Mouse (Mus musculus) Patski (cell line): ENCODE results near the gene Thbs3. TPM values are rescaled to one million over a fixed set of nuclear protein-coding genes. Genes with fewer than 3 reads are reported as not detected.

ENCODE experiments used
- ATAC-seq: fragments of 100-300 bp; one replicate; pipeline ENCODE4 v1.8.0; 2021
- CTCF ChIA-PET: fragments of 350-600 bp; sonication (Branson Sonifier 250); formaldehyde crosslinking; loops from one replicate; lab custom pipeline; 2022; ENCODE audit warnings: inconsistent platforms; lab: Charles Lee
- POLR2A ChIA-PET: fragments of 350-600 bp; sonication (Branson Sonifier 250); formaldehyde crosslinking; loops from one replicate; lab custom pipeline; 2022; ENCODE audit warnings: antibody characterized with exemption, inconsistent platforms; lab: Charles Lee
- DNase-seq: peaks from one replicate; pipeline ENCODE4 v3.0.0-alpha.2; 2011; ENCODE audit warnings: low read depth, low spot score
- H3K27me3 ChIP-seq: fragments of 371-371 bp; one replicate; pipeline ENCODE4 v1.5.1; 2021
- CTCF ChIP-seq: fragments of 100-300 bp; IDR thresholded peaks from one replicate; pipeline ENCODE4 v1.5.1; 2021
- in situ Hi-C: fragments of 300-500 bp; cut with MboI; formaldehyde crosslinking; loops from 3 replicates; pipeline ENCODE4 v1.11.1; 2018; ENCODE audit warnings: low pct_unique_long_range_greater_than_20kb, mixed read lengths
- polyA plus RNA-seq: library from polyadenylated mRNA; unstranded; gene quantifications from one replicate; pipeline ENCODE4 v1.2.3, GENCODE M21; 2021

Gene Thbs3
- polyA plus RNA-seq, 1 experiment from 2014 or later: 86.6 TPM

DNA sequence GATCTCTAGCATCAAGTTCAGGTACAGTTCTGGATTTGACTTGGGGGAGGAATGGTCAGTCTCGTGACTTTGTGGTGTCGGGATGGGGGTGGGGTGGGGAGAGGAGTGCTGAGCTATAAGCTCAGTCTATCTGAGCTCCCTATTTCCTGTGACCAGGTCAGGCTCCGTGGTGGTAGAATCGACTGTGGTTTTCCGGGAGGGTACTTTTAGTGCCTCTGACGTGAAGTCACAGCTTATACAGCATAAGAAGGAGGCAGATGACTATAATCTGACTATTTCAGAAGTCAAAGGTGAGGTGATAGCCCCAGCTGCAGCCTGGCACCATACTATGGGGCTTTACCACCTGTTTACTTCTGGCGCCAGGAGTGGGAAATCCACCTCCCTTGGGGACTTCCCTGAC, 16.4 kb downstream of the Thbs3 start:
- CTCF ChIA-PET: interaction anchor here (1.2 to 4.7 kb wide), 6 partner anchors 8 to 144 kb away, joined by 3 to 51 read pairs (median 4); partner anchors contain the start of genes Krtcap2 and Trim46
- in situ Hi-C loops: no loop called here
- DNase-seq (no peak), ATAC-seq (no peak)
- no peak for TF ChIP-seq CTCF
- POLR2A ChIA-PET: interaction anchor here (2.4 kb wide), 1 partner anchor 13 kb away, joined by 13 read pairs; no protein-coding TSS in a partner anchor
- H3K27me3 ChIP-seq: no peaks in the 10 kb centered on the region

DNA sequence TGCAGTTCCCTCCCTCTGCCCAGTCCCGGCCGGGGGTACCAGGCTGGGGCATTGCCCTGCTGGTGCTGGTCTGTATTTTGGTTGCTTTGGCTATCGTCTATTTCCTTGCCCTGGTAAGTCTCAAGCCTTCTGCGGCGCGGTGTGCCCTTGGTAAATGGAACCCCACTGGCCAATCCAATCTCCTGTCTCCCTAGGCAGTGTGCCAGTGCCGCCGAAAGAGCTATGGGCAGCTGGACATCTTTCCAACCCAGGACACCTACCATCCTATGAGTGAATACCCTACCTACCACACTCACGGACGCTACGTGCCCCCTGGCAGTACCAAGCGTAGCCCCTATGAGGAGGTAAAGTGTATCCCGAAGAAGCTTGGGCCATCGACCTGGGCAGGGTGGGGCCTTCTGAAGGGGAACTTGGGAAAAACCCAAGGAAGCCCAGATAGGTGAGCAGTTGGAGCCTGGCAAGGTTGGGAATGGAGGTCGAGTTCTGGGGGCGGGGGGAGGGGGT, 16.8 kb downstream of the Thbs3 start:
- no peak for TF ChIP-seq CTCF
- ChIA-PET CTCF (interaction anchor here (1.5 to 4.7 kb wide), 2 partner anchors 12 to 40 kb away, joined by 3 to 51 read pairs; partner anchors contain the start of genes Krtcap2 and Trim46), POLR2A (interaction anchor here (1.5 kb wide), 1 partner anchor 12 kb away, joined by 7 read pairs; no protein-coding TSS in a partner anchor)
- in situ Hi-C loops: no loop called here
- DNase-seq (no peak), ATAC-seq (no peak)
- H3K27me3 ChIP-seq: no peaks in the 10 kb centered on the region

DNA sequence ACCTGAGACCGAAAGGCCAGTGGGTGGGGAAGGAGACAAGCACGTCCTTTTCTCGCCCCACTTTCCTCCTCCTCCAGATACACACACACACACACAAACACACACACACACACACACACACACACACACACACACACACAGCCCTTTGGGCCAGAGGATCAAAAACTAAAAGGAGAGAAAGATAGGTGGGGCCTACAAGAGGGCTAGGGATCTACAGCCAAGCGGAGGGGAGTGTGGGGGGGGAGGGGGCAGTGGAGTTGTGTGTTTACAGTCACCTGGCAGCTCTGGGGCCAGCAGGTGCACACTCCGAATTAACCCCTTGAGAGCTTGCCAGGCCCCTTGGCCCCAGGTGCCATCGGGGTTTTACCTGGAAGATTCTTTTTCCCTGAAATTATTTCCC, 17.6 kb downstream of the Thbs3 start:
- POLR2A ChIA-PET: interaction anchor here (0.6 to 1.5 kb wide), 2 partner anchors 11 to 13 kb away, joined by 3 to 7 read pairs; no protein-coding TSS in a partner anchor
- no peaks in the 10 kb centered on the region for H3K27me3 ChIP-seq
- no peak for TF ChIP-seq CTCF
- in situ Hi-C loops: no loop called here
- CTCF ChIA-PET: interaction anchor here (4.7 kb wide), 1 partner anchor 11 kb away, joined by 51 read pairs; the partner anchor contains the start of genes Krtcap2 and Trim46
- DNase-seq (no peak), ATAC-seq (no peak)

DNA sequence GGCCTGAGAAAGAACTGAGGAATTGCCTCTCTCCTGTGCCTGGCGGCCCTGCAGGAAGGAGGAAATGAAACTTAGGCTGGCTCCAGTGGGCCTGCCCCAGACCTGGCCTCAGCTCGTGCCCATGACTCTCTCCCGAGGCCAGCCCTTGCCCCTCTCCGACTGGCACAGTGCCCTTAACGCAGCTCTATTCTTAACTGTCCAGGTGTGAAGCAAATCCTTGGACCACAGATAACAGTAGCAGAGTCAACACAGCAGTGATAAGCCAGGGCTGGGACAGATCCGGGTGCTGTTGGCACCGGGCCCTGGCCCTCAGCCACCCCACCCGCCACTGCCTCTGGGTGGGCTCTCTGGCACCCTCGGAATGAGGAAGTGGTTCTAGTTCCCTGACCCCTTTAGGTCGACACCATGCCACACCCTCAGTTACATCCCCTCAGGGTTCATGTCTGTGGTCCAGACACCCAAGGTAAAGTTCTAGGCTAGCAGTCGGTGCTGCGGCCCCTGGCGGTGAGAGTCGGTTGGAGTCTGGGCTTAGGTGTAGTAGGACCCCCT, 18.7 kb downstream of the Thbs3 start:
- in situ Hi-C loops: no loop called here
- ChIA-PET POLR2A (interaction anchor here (0.9 kb wide), 1 partner anchor 37 kb away, joined by 3 read pairs; no protein-coding TSS in a partner anchor), CTCF (interaction anchor here (1.4 to 4.7 kb wide), 2 partner anchors 10 kb away, joined by 9 to 51 read pairs; partner anchors contain the start of genes Krtcap2 and Trim46)
- H3K27me3 ChIP-seq: no peaks in the 10 kb centered on the region
- no peak for ATAC-seq
- TF ChIP-seq CTCF: no peak
- DNase-seq: no peak

DNA sequence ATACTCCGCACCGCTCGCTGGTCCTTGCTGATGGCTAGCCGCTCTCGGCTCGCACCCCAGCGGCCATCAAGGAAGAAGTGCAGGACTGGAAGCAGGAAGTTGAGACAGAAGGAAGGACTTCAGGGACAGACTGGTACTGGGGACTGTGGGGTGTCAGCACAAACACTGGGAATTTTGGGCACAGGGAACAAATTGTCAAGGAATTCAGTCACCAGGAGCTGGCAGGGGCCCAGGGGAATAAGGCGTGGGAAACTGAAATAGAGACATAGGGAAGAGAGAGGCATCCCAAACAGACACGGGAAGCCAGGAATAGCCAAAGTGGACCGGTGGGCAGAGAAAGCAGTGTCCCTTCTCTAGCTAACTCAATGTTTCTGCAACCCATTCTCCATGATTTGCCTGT, 21.5 kb downstream of the Thbs3 start:
- ChIA-PET POLR2A (interaction anchor here (1.1 kb wide), 1 partner anchor 33 kb away, joined by 3 read pairs; no protein-coding TSS in a partner anchor), CTCF (interaction anchor here (1.2 to 3.0 kb wide), 3 partner anchors 9 to 72 kb away, joined by 3 to 10 read pairs (median 3); partner anchors contain the start of genes Krtcap2 and Trim46)
- ATAC-seq (no peak), DNase-seq (no peak)
- in situ Hi-C loops: no loop called here
- H3K27me3 ChIP-seq: no peaks in the 10 kb centered on the region
- TF ChIP-seq CTCF: no peak

DNA sequence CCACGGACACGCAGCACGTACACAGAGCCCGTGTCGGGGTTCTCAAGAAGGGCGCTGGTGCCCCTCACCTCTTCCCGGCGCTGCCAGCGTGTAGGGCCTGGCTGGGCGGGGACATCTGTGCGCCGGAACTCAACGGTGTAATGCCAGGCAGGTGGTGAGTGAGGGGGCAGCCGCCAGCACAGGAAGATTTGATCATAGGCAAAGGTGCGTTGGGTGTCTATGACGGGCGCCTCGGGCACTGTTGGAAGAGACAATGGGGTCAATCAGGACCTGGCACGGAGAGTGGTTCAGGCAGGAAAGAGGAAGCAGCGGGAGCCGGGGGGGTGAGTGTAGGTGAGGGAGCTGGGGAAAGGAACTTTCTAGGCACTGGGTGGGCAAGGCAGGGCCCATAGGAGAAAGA, 22.7 kb downstream of the Thbs3 start:
- CTCF ChIA-PET: interaction anchor here (3.0 kb wide), 1 partner anchor 8 kb away, joined by 10 read pairs; the partner anchor contains the start of genes Krtcap2 and Trim46
- no peak for ATAC-seq
- in situ Hi-C loops: no loop called here

DNA sequence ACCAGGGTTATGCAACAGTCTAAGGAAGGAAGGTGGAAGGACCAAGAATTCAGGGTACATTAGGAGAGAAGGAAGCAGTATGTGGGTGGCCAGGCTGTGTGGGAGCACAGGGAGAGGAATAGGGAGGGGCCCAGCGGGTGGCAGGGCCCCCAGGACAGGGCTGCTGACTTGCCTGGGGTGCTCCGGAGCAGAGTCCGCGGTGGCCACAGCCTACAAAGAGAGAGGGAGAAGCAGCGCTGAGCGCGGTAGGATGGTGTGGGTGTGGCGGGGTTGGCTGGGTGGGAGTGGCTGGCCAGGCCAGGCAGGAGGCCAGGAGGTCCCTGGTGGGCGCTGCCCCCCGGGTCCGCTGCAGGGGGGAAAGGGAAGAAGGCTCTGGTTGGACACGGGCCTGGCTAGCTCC, 23.5 kb downstream of the Thbs3 start:
- H3K27me3 ChIP-seq: no peaks in the 10 kb centered on the region
- DNase-seq (no peak), ATAC-seq (no peak)
- no peak for TF ChIP-seq CTCF
- in situ Hi-C loops: no loop called here
- CTCF ChIA-PET: interaction anchor here (3.0 kb wide), 1 partner anchor 7 kb away, joined by 10 read pairs; the partner anchor contains the start of genes Krtcap2 and Trim46
- POLR2A ChIA-PET: no interaction called here

More for the DNA sequence above, 22.7 kb downstream of the Thbs3 start:
- DNase-seq: no peak
- POLR2A ChIA-PET: no interaction called here
- TF ChIP-seq CTCF: no peak
- no peaks in the 10 kb centered on the region for H3K27me3 ChIP-seq

DNA sequence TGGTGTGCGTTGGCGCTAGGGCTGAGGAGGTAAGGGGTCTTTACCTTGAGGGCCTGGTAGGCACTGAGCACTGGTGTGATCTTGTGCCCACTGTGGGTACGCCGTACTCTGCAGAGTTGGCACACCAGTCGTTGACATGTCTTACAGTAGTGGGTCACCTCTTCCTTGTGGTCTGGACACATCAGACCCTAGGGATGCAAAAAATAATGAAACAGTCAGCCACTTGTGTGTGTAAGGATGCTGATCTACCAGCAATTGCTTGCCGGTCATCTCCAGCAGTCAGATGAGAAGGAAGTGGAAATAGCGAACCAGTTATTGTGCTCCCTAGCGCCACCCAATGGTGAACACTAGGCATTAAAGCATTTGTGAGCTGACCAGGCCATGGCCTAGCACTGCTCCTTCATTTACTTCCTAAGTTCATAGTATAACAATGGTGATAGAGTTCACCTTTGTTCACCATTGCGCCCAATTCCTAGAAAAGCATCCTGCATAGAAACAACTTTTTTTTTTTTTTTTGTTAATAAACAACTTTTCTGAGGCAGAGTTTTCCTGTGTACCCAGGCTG, 27.4 kb downstream of the Thbs3 start:
- H3K27me3 ChIP-seq: no peaks in the 10 kb centered on the region
- ATAC-seq (no peak), DNase-seq (no peak)
- CTCF ChIA-PET: interaction anchor here (0.9 to 5.3 kb wide), 10 partner anchors 8 to 151 kb away, joined by 3 to 51 read pairs (median 4); partner anchors contain the start of gene Efna1
- in situ Hi-C loops: no loop called here
- TF ChIP-seq CTCF: no peak
- POLR2A ChIA-PET: interaction anchor here (1.2 to 5.8 kb wide), 2 partner anchors 25 to 36 kb away, joined by 3 to 39 read pairs; partner anchors contain the start of gene Efna1

DNA sequence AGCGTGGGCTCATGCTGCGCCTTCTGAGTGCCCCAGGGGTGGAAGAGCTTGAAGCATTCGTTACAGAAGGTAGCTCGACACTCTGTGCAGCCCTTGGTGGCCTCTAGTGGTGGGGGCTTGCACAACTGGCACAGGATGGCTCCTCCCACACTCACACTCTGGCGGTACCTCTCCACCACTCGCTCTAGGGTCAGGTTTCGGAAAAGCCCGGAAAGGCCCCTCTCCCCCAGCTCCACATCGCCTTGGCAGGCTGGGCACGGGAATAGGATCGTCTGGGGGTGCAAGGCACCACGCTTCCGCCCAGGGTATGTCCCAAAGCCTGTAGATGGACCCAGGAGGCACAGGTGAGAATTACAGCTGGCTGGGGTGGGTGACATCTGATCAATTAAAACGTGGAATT, 28.6 kb downstream of the Thbs3 start:
- no peak for ATAC-seq
- ChIA-PET POLR2A (interaction anchor here (0.6 to 5.8 kb wide), 6 partner anchors 8 to 43 kb away, joined by 3 to 39 read pairs (median 6); partner anchors contain the start of genes Efna1, Muc1 and Slc50a1), CTCF (interaction anchor here (1.0 to 5.3 kb wide), 13 partner anchors 9 to 59 kb away, joined by 3 to 51 read pairs (median 9); partner anchors contain the start of genes Efna1 and Slc50a1)
- DNase-seq: no peak
- TF ChIP-seq CTCF: no peak
- H3K27me3 ChIP-seq: no peaks in the 10 kb centered on the region
- in situ Hi-C loops: no loop called here
